Mouse (Mus musculus) left cerebral cortex, postnatal 25 days (tissue): ENCODE measurements around the gene Slc16a10. TPM values are rescaled to one million over a fixed set of nuclear protein-coding genes. Genes with fewer than 3 reads are reported as not detected.
A peak's percentile ranks its signal among the peaks of the same experiment; 100 is the strongest.

Experiments used
- DNase-seq, 2 experiments: peaks; one replicate each; pipeline ENCODE4 v3.0.0; 2022; ENCODE audit warnings: low spot score in 2 of 2, mixed read lengths in 1 of 2
- intact Hi-C: fragments of 180-260 bp; cut with DNase I; formaldehyde crosslinking; loops from one replicate; pipeline ENCODE4 v1.15.1; 2025
- total RNA-seq, 2 experiments: library from RNA; stranded (reverse); gene quantifications; 2 replicates each; pipeline ENCODE4 v1.2.3; 2021

Gene Slc16a10
- total RNA-seq, 2 experiments from 2014 or later, result 2.5 to 3.4 TPM

DNA sequence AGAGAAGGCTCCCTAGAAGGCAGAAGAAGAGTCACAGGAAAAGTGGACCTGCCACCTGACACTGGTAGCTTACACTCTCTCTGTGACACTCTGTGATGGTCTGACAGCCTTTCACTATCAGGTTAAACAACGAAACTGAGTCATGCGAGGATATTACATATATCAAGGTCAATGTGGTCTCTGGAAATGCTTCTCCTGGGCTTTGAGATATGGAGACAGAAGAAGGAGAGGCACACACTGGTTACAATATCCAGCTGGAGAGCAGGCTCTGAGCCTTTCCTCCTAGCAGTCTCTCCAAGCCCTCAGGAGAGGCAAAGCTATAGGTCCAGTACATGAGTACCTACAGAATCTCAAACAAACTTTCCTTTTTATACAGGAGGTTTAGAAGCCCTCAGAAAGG is 62.8 kb downstream of the Slc16a10 start:
- DNase-seq, result no peak

DNA sequence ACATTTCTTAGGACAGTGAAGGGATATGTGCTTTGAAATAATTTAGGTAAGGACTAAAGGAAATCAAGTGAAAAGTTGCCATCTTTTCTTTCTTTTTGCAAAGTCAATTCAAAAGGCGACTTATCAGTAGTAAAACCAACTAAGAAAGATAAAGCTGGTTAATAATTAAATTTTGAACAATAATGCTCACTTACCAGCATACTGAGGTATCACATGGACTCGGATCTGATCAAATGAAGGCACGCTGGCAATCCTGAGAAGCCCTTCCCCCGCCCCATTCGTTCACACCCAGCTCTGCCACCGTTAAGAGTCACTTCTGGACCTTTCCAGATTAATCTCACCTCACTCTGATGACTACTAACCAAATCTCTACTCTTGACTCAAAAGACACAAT is 64.1 kb downstream of the Slc16a10 start:
- intact Hi-C loops, result no loop called here
- no peak for DNase-seq

More for the DNA sequence above, 62.8 kb downstream of the Slc16a10 start:
- intact Hi-C loops, result no loop called here

DNA sequence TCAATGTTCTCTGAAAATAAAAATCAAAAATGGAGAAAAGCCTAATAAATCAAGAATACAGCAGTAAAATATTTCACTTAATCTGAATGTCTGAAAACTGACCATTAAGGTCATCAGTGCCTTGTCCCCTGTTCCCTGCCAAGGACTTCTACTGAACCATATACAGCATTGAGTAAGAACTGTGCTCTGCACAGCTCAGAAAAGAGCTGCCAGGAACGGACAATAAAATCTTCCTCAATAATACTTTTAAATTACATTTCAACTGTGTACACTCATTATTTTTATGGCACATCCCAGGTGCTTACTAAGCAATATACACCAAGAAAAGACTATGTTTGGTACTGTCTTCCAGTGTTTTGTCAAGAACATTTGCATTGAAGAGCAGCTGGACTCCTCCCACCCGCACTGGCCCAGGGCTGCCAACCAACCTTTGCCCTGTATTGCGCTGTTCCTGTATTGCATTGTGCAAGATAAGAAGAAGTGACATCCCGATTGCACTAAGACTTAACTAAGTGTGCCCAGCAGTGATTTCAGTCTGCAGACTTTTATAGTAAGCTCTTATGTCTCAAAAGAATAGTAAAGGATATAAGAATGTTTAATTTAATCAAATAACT is 64.6 kb downstream of the Slc16a10 start:
- intact Hi-C loops, result no loop called here
- DNase-seq, result no peak

DNA sequence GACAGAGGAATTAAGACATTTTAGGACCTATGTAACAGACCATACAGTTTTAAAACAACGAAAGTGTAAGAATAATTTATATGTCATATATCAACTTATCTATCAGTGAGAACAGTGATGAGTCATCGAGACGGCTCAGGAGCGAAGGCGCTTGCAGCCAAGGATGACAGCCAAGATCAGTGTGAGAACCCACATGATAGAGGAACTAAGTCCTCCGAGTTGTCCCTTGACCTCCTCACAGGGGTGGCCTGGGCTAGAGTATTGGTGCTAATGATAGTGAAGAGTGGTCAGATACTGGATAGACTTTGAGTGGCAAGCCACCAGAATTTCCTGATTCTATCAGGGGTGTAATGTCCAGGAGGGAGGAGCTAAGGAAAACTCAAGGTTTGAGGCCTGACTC is 68.5 kb downstream of the Slc16a10 start:
- peak in 1 of 2 experiments; percentile 20 for DNase-seq
- intact Hi-C loops, result no loop called here

DNA sequence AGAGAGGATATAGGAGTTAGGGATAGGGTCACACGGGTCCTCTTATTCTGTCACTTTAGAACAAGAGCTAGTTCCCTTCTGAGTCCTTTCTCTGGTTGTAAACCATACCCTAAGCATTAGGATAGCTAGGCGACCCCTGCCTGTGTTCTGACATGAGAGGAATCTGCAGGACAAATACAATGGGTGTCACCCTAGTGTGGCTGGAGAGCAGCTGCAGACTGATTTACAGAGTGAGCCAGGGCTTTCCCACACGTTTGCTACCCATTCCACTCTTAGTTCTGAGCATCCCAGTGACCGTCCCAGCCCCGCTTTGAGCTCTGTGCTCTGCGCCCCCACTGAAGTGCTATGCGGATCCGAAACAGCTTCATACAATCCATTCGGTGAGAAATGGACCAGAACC is 71.4 kb downstream of the Slc16a10 start:
- intact Hi-C loops, result no loop called here
- no peak for DNase-seq

DNA sequence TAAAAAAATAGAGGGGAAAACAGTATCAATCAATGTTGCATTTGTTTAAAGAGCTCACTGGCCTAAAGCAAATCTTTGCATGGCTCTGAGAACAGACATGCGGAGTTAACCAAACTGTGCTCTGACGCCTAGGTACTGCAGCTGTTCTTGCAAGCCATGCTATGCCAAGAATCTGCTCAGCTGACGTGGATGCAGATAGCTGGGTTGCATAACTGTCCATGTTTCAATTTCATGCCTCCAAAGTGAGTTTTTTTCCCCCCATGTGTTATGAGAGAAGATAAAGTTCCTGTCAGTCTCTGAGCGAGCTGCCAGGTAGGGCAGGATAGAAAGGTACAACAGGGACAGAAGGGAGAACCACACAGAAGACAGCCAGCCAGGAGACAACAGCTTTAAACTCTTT is 72.8 kb downstream of the Slc16a10 start:
- intact Hi-C loops, result no loop called here
- peak; percentile 28 to 77 for DNase-seq

DNA sequence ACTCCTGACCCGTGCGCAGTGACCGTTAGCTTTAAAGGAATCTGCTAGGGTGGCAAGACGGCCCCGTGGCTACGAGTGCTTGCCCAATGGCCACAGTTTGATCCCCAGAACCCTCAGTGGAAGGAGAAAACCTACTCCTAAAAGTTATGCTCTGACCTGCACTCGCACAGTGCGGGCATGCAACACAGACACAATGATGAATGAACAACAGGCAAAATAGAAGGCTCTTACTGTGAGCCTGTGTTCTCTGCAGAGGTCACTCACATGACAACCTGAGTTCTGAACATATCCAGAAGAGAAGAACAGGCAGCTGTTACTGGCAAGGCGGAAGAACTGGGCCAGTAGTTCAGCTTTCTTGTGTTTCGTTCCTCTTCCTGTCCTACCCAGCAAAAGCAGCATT is 73.5 kb downstream of the Slc16a10 start:
- no peak for DNase-seq
- intact Hi-C loops, result no loop called here

DNA sequence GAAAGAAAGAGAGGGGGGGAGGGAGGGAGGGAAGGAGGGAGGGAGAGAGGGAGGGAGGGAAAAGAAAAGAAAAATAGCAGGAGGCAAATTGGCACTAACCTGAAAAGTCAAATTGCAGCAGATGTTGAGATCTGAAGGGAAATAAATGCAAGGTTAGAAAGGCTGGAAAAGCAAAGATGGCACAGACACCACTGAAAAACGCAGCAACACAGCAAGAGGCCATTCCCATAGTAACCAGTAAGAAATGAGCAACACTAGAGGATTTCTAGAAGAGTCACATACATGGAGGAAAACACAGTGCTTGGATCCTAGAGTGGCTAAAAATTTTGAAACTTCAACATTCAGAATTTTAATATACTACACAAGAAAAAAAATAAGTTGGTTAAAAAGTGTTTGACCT is 74.5 kb downstream of the Slc16a10 start:
- intact Hi-C loops, result no loop called here

DNA sequence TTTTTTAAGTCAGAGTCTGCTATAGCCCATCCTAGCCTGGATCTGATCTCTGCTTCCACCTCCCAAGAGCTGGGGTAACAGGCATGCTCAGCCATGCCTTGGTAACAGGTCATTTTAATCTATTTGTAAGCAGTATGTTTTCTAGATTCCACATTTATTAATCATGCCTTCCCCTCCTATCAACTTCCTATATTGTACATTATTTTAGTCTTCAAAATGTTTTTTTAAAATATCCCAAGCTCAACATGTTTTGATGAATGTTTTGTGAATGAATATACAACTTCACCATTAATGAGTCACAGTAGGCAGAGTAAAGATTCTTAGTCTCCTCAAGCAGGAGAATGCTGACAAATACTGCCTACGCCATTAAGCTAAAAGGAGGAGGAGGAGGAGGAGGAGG is 75.0 kb downstream of the Slc16a10 start:
- intact Hi-C loops, result no loop called here
- DNase-seq, result no peak

More for the DNA sequence above, 74.5 kb downstream of the Slc16a10 start:
- no peak for DNase-seq

DNA sequence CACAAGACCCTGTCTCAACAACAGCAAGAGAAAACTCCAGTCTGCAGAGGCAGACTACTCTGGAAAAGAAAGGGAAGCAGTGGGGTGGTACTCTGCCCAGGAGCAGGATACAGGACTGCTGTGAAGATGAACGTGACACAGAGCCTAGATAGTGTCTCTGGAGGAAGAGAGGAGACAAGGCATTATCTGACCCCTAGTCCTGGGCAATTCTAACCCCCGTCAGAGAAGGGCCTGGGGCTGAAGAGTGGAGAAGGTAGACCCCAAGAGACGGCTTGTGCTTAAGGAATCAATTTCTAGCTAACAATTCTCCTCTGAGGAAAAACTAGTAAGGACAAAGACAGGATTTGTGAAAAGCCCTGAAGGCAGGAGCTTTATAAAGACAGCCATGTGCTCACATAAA is 76.7 kb downstream of the Slc16a10 start:
- intact Hi-C loops, result no loop called here
- no peak for DNase-seq

DNA sequence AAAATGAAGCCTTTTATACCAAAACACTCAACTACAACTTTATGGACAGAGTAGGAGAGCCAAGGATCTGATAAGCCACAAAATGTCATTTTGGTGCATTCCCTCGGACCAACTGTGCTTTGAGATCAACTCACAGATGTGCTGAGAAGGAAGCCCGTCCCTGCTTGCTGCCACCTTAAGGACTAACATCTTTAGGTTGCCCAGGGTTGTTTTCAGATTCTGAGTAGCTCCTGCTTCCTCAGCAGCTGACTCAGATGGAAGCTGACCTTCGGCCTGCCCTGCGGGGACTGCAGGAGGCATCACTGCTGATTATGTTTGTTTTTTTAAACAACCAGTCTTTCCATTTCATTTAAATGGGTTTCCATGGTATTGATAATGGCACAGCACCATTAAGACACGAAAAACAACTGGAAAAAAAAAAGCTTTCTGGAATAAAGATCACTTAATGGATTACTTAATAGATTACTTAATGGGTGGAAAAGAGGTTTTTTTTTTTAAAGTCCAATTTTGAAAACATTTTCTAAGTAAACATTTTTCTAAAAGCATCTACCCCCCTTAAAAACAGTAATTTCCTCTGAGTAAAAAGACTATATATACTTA is 78.7 kb downstream of the Slc16a10 start:
- intact Hi-C loops, result no loop called here

DNA sequence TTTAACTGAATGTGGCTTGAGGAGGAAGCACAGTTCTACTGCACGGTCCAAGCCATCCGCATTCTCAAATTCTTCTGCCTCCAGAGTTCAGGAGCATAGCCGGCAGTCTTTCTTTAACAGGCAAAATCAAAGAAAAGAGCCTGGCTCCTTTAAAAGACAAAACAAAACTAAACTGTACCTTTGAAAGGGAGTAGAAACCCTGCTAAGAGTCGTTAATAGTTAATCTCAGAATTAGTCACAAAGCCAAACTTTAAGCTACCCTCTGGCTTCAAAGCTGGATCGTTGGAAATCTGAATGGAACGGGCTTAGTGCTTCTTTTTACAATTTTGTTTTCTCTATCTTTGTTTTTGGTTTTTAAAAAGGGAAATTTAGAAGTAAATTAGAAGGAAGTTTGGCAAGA is 79.2 kb downstream of the Slc16a10 start:
- no peak for DNase-seq
- intact Hi-C loops, result no loop called here

More for the DNA sequence above, 78.7 kb downstream of the Slc16a10 start:
- DNase-seq, result no peak

DNA sequence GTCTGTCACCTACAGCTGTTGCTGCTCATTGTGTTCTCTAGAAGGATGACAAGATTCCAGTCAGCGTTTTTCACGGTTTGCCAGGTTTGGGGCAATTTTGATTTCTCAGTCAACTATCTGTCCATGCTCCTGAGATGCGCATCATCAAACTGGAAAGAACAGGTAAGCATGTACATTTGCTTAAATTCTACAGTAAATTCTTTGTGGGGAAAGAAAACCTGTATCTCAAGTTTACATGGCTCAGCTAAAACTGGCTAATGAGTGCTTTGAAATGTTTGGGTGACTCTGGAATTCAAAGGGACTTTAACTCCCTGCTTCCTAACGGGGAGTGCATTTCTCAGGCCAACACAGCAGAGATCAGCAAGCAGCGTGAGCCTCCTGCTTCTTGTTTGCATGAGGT is 80.1 kb downstream of the Slc16a10 start:
- no peak for DNase-seq
- intact Hi-C loops, result no loop called here

DNA sequence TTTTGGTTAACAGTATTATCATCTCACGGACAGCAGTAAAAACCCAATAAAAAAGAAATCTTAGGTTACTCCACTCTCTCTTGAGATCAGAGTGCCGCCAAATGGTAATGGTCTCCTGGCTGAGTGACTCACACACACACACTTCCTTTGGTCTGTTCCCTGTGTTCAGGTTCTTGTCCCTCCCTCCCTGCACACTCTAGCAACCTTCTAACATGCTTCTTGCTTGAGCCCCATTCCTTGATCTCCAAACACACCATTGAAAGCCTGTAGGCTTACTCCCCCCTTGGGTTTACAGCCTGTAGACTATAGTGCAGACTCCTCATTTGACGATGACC is 83.3 kb downstream of the Slc16a10 start:
- intact Hi-C loops, result loop anchor here (10.0 kb wide), 1 partner anchor 466 kb away; no protein-coding TSS in a partner anchor

DNA sequence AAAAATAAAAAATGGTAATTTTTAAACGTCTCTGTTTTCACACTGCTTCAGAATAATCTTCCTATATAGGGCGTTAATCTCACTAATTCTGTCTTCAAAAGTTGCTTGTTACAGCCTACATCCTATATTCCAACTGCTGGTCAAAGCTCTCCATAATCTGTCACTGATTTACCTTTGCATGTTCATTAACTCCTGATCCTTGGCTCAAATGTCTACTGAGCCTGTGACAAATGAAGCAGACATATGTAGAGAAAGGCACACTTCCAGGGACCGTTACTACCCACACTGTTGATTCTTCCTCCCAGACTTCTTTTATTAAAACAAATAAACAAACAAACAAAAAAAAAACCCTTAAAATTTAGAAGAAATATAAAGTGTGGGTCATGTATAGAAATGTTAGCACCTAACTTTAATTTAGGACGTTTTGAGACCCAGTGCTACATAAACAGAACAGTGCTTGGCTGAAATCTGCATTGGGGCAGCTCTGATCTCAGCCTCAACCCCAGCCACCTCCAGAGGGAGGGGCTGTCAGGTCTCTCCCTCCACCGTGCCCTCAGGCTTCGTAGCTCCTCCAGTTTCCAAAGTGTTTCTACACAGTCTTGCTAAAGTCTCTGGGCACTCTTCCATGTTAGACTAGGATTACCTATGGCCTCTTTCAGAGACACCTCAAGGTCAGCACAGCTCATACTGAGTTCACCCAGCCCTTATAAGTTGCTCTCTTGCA is 83.8 kb downstream of the Slc16a10 start:
- no peak for DNase-seq
- intact Hi-C loops, result loop anchor here (10.0 kb wide), 1 partner anchor 467 kb away; no protein-coding TSS in a partner anchor

More for the DNA sequence above, 83.3 kb downstream of the Slc16a10 start:
- DNase-seq, result no peak

DNA sequence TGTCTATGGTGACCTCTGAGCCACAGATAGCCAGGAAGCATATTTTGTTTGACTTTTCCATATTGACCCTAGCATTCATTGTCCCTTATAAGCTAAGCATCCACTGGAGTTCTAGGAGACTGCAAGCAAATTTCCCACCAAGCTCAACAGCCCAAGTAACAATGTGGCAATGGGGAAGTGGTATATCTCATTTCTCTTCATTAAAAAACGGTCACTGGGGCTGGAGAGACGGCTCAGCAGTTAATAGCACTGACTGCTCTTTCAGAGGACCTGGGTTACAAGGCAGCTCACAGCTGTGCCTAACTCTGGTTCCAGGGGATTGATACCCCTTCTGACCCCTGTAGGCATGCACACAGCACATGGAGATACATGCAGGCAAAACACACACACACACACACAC is 84.4 kb downstream of the Slc16a10 start:
- intact Hi-C loops, result loop anchor here (10.0 kb wide), 1 partner anchor 467 kb away; no protein-coding TSS in a partner anchor
- no peak for DNase-seq

DNA sequence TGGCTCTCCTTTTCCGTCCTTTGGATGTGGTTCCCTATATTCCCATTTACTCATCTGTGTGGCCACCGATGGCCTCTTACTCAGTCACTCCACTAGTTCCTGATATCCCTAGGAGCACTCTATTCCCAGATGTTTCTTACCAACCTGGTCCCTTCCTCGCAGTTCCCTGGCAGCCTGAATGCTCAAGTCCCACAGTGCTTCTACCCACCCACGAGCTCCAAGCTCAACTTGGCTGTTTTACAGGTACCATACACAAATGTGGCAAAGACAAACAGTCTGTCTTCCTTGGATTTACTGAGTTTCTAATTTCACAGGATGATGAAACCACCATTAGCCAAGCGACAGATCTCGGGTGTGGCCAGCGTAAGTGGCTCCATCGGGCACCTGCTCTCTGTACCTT is 87.6 kb downstream of the Slc16a10 start:
- peak; percentile 31 to 65 for DNase-seq
- intact Hi-C loops, result loop anchor here (5.0 to 10.0 kb wide), 2 partner anchors 88 to 470 kb away; partner anchors contain the start of gene Slc16a10

DNA sequence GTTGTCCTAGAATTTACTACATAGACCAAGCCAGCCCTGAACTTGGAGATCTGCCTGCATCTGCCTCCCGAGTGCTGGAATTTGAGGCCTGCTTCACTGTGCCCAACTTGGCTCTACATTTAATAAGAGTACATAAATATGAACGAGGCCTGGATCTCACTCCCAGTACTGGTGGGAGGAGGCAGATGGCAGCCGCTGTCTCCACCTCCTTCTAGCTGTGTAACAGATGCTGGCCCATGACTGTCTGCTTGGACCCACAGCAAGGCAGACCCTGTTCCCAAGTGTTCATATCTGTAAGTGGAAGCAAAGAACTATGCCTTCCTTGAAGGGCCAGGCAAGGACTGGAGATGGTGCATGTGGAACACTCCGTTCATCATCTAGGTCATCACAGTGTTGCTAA is 88.2 kb downstream of the Slc16a10 start:
- DNase-seq, result peak; percentile 28 to 83
- intact Hi-C loops, result loop anchor here (1.0 to 10.0 kb wide), 3 partner anchors 88 to 471 kb away; partner anchors contain the start of gene Slc16a10

DNA sequence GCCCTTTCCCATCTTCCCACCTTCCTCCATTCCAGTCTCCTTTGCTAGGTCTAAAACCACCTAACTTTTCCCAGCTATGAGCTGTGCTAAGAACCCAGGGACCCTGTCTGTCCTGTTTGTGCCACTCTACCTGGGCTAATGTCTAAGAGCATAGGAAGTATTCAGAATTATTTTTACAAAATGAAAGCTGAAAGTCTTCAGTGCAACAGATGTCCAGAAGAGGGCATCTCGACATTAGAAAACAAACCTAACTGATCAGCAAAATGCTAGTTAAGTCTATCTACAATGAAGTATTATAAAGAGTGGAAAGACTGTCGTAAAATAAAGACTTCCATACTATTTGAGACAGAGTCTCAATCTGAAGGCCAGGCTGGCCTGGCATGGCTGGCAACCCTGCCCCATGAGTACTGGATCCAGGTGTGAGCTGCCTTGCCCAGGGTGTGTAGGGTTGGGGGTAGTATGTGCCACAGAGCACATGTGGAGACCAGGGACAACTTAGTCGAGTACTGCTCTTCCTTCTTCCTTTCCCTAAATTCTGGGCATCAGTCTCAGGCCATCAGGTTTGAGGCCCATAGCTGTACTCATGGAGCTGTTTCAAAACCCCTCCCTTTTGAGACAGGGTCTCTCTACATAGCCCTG is 88.7 kb downstream of the Slc16a10 start:
- intact Hi-C loops, result loop anchor here (1.0 to 10.0 kb wide), 3 partner anchors 89 to 471 kb away; partner anchors contain the start of gene Slc16a10
- peak; percentile 38 to 56 for DNase-seq

DNA sequence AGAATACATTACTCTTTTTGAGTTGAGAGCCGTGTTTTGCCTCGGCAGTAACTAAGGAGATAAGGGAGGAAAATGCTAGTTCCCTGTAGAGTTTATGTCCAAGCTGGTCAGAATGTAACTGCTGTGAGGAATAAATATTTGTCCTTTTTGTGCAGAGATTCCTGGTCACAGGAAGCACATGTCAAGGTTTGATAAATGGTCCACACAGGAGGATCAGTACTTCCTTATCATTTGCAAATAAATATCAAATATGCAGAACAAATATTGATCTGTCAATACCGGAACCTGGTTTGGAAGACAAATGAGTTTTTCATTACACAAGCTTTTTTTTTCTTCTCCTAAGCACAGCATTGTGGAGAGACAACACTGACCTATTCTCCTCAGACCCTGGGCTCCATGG is 90.1 kb downstream of the Slc16a10 start:
- no peak for DNase-seq
- intact Hi-C loops, result loop anchor here (5.0 to 10.0 kb wide), 2 partner anchors 90 to 473 kb away; partner anchors contain the start of gene Slc16a10
